Mouse (Mus musculus) intestine, embryonic 14.5 days (tissue): ENCODE data around the gene Tex2. TPM values are rescaled to one million over a fixed set of nuclear protein-coding genes. Genes with fewer than 3 reads are reported as not detected.
"Not testable (repeated sequence)": the region's sequence is repeated elsewhere in the genome, so short reads cannot be mapped to it uniquely, and the experiment has no call there.

ENCODE experiments used
- ATAC-seq: fragments of 200-750 bp; cut with Nextera tagmentation; replicated peaks from 2 replicates; pipeline ENCODE4 v1.8.0; 2017; ENCODE audit warnings: low read depth, moderate number of reproducible peaks, moderate TSS enrichment, moderate library complexity; ENCODE audit not compliant: low FRiP score, low TSS enrichment
- DNase-seq: peaks from one replicate; pipeline ENCODE4 v3.0.0-alpha.2; 2018; ENCODE audit warnings: low spot score
- H3K27ac ChIP-seq: fragments of 300-500 bp; sonication (generic); 2 replicates; pipeline ENCODE4 v1.5.1; 2014; ENCODE audit warnings: low read depth, mild to moderate bottlenecking, control low read depth
- H3K27me3 ChIP-seq: fragments of 300-500 bp; sonication (generic); replicated peaks from 2 replicates; pipeline ENCODE4 v1.6.1; 2014; ENCODE audit warnings: low read length, control low read depth; ENCODE audit not compliant: control insufficient read depth, insufficient read depth
- H3K36me3 ChIP-seq: fragments of 300-500 bp; sonication (generic); 2 replicates; pipeline ENCODE4 v1.6.1; 2014; ENCODE audit warnings: low read length, control low read depth; ENCODE audit not compliant: control insufficient read depth, insufficient read depth
- H3K4me1 ChIP-seq: fragments of 300-500 bp; sonication (generic); replicated peaks from 2 replicates; pipeline ENCODE4 v1.6.1; 2014; ENCODE audit warnings: low read length, control low read depth, mixed read lengths; ENCODE audit not compliant: control insufficient read depth, insufficient read depth
- H3K4me2 ChIP-seq: fragments of 300-500 bp; sonication (generic); 2 replicates; pipeline ENCODE4 v1.6.1; 2014; ENCODE audit warnings: low read length
- H3K4me3 ChIP-seq: fragments of 300-500 bp; sonication (generic); 2 replicates; pipeline ENCODE4 v1.5.1; 2014; ENCODE audit warnings: low read depth, low read length, control low read depth, mixed read lengths
- H3K9ac ChIP-seq: fragments of 300-500 bp; sonication (generic); 2 replicates; pipeline ENCODE4 v1.6.1; 2014; ENCODE audit warnings: mild to moderate bottlenecking, low read length
- H3K9me3 ChIP-seq: fragments of 300-500 bp; sonication (generic); 2 replicates; pipeline ENCODE4 v1.6.1; 2016; ENCODE audit warnings: low read length, control low read depth; ENCODE audit not compliant: control insufficient read depth
- WGBS: fragments of 180-500 bp; shearing (Covaris S2); extraction: QIAGEN DNeasy Blood & Tissue Kit; methylation state at CpG from one replicate; pipeline ENCODE4 v1.1.7; 2014; 5-methylcytosine and 5-hydroxymethylcytosine counted together
- polyA plus RNA-seq: library from polyadenylated mRNA; unstranded; fragments of >200 nt; fragmentation: Nextera tagmentation; extraction: Ambion mirVana; gene quantifications from 2 replicates; pipeline ENCODE4 v1.2.1, GENCODE M21; 2014

Gene Tex2
- polyA plus RNA-seq, 1 experiment from 2014 or later = 11.6 TPM

DNA sequence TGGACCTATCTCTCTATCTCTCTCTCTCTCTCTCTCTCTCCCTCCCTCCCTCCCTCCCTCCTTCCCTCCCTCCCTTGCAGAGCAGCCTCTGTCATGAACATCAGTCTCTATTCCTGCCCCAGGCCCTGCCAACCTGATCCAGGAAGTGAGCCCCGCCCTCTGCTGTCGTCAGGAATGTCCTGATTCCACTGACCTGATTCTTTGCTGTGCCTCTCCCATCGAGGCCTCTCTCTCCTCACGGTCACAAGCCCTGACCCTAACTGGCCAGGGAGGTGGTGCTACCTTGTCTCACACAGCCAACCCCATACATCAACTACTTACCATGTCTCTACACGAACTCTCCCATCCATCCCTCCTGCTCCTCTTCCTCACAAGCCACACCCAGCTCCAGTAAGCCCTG is 33.3 kb downstream of the Tex2 start:
- Histone ChIP-seq H3K27ac (no peak overlapping the region), H3K27me3 (no peaks in the 10 kb centered on the region), H3K4me2 (no peak overlapping the region), H3K36me3 (no peaks in the 10 kb centered on the region), H3K9ac (no peak overlapping the region), H3K9me3 (no peaks in the 10 kb centered on the region), H3K4me1 (no peaks in the 10 kb centered on the region), H3K4me3 (no peak overlapping the region)
- ATAC-seq = no peak
- no peak for DNase-seq
- WGBS = 44% methylated on average over 5 of the region's 5 CpGs

DNA sequence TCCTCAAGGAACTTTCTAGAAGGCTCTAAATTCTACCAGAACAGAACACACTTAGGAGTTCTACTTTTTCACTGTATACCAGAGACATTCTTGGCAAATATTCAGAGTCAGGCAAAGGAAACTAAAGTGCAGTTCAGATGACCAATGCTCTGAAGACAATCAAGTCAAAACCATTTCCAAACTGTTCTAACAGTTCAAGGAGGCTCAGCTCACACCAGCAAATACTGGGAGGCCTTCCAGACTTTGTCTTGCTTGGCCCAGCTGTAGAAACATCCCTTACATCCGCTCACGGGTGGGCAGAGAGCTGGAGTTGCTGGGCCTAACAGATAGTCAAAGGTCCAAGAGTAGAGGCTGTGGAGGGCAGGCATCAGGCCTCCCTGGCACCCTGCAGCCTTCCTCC is 34.1 kb downstream of the Tex2 start:
- WGBS = 92% methylated on average over 2 of the region's 2 CpGs
- no peak for ATAC-seq
- no peak for DNase-seq

DNA sequence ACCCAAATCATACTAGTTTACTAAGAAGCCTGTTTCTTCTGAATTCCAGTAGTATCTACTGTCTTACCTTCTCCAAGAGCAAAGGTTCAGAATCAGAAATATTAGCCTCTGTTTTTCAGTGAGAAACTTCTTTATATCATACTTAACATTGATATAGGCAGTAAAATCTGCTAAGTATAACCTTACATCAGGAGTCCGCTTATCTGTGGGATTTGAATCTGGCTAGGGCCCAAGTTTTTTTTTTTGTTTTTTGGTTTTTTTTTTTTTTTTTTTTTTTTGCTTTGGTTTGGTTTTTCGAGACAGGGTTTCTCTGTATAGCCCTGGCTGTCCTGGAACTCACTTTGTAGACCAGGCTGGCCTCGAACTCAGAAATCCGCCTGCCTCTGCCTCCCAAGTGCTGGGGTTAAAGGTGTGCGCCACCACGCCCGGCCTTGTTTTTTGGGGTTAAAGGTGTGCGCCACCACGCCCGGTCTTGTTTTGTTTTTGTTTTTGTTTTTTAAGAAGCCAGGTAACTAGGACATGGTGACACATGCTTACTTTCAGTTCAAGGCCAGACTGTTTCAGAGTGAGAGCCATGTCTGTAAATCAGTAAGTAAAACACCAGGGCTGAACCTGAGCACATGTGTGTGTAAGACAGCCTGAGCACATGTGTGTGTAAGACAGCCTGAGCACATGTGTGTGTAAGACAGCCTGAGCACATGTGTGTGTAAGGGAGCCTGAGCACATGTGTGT is 35.4 kb downstream of the Tex2 start:
- H3K27me3 ChIP-seq, H3K9ac ChIP-seq, DNase-seq, ATAC-seq, H3K4me2 ChIP-seq, H3K4me3 ChIP-seq, H3K4me1 ChIP-seq, H3K36me3 ChIP-seq, H3K9me3 ChIP-seq, H3K27ac ChIP-seq: not testable (repeated sequence)
- 97% methylated on average over 9 of the region's 10 CpGs for WGBS

More for the DNA sequence above, 34.1 kb downstream of the Tex2 start:
- Histone ChIP-seq H3K4me1 (no peaks in the 10 kb centered on the region), H3K36me3 (no peaks in the 10 kb centered on the region), H3K27me3 (no peaks in the 10 kb centered on the region), H3K9me3 (no peaks in the 10 kb centered on the region), H3K9ac (no peak overlapping the region), H3K4me3 (no peak overlapping the region), H3K4me2 (no peak overlapping the region), H3K27ac (no peak overlapping the region)

DNA sequence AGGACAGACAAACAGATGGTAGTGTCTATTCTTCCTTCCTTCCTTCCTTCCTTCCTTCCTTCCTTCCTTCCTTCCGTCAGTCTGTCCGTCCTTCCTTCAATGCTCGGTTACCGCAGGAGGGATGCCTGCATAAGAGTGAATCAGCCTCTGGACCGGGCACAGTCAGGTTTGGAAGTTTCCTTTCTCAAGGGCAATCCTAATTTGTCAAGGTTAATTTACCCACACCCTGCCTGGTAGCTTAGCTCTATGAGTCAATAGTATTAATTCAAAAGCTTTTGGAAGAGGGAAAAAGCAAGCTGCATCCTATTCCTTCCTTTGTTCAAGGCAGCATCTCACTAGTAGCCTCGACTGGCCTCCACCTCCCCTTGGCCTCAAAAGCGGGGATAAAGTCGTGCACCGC is 38.8 kb downstream of the Tex2 start:
- Histone ChIP-seq H3K27ac (no peak overlapping the region), H3K4me1 (peaks cover 15% of the 10 kb centered on the region), H3K9me3 (no peaks in the 10 kb centered on the region), H3K36me3 (no peaks in the 10 kb centered on the region), H3K9ac (no peak overlapping the region), H3K4me2 (no peak overlapping the region), H3K4me3 (no peak overlapping the region), H3K27me3 (no peaks in the 10 kb centered on the region)
- ATAC-seq (no peak), DNase-seq (no peak)
- 83% methylated on average over 9 of the region's 9 CpGs for WGBS

DNA sequence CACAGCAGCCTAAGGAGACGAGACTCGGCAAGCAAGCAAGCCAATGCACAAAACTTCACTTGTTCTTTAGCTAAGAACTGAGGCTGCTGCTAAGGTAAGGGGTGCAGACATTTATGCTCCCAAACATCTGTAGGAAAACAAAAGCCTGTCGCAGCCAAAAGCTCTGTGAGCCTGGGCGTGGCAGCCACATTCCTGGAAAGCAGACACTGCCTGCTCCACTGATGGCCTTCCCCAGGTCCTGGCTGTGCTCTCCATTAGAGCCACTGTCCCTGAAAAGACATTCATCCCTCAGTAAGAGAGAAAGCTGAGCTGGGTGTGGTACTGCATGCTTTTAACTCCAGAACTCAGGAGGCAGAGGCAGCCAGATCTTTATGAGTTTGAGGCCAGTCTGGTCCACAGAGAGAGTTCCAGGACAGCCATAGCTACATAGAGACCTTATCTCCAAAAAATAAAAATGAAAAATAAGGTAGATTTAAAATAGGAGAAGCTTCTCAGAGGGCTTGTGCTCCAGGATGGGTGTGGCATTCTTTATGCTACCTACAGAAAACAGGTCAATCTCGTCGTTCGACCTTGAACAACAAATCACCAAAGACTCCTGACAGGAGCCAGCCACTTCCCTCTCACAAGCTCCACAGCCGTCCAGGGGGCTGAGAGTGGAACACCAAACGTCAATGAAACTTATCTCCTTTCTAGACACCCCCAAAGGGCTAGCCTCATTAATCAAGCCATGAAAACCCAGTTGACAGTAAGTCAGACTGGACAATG is 39.6 kb downstream of the Tex2 start:
- peak overlapping the region; percentile 20; the same call in 1 of the 2 replicates for H3K4me2 ChIP-seq
- H3K4me3 ChIP-seq = no peak overlapping the region

DNA sequence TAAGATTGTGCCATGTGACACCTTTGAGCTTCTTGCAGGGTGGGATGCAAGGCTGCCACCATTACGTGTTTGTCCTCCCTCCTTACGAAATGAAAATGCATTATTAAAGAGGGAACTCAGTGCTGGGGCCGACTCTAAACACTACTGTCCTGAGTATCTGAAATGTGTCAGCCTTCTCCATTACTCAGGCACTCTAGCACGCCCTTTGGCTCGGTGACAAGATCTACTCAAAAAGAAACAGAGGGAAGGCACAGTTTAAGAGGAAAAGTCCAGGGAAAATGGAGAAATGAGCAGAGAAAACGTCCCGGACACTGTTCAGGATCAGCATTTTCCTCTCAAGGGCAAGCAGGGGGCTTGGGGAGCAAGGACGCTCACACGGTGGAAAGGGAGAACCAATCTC is 40.3 kb downstream of the Tex2 start:
- Histone ChIP-seq H3K4me2 (peak overlapping the region; percentile 20; the same call in 1 of the 2 replicates), H3K36me3 (no peaks in the 10 kb centered on the region), H3K9ac (no peak overlapping the region), H3K4me3 (no peak overlapping the region), H3K27ac (no peak overlapping the region), H3K27me3 (no peaks in the 10 kb centered on the region), H3K4me1 (peaks cover 15% of the 10 kb centered on the region), H3K9me3 (no peaks in the 10 kb centered on the region)
- DNase-seq = no peak
- no peak for ATAC-seq
- 53% methylated on average over 9 of the region's 9 CpGs for WGBS

More for the DNA sequence above, 39.6 kb downstream of the Tex2 start:
- H3K9me3 ChIP-seq = no peaks in the 10 kb centered on the region
- no peaks in the 10 kb centered on the region for H3K27me3 ChIP-seq
- no peak for DNase-seq
- WGBS = 42% methylated on average over 9 of the region's 9 CpGs
- H3K36me3 ChIP-seq = no peaks in the 10 kb centered on the region
- ATAC-seq = no peak
- H3K4me1 ChIP-seq = peaks cover 15% of the 10 kb centered on the region
- no peak overlapping the region for H3K9ac ChIP-seq
- H3K27ac ChIP-seq = no peak overlapping the region

DNA sequence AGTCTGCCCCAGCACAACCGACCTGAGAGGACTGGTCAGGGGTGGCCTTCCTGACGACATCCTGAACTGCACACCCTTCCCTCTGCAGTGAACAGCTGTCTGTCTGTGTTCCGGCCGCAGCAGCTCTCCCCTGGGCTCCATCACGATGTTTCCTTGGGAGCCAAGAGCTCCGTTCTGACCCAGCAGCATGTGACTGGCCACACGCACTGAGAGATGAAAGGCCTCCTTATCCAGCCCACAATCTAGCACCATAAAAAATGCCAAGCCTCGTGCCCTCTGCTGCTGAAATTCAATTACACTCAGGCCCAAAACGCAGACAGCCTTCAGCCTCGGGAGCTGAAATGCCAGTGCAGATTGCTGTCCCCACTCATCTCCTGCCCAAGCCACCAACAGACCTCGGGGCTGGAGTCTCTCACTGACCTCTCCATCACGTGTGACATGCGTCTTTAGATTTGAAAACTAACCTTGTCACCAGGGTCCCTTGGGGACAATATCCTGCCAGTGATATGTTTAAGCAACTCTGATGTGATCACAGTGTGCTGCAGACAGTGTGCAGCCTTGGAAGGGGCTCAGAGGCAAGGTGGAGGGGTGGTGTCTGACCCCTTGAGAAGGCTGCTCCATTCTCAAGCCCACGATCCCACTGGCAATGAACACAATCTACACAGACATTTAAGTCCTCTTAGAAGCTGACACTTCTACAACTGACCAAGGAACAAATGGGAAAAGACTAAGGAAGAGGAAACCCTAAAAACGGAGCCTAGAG is 41.0 kb downstream of the Tex2 start:
- H3K9ac ChIP-seq = no peak overlapping the region
- no peak overlapping the region for H3K27ac ChIP-seq
- peaks cover 15% of the 10 kb centered on the region for H3K4me1 ChIP-seq
- no peaks in the 10 kb centered on the region for H3K9me3 ChIP-seq
- WGBS = 37% methylated on average over 15 of the region's 15 CpGs
- peaks cover 3% of the 10 kb centered on the region; the same call in 1 of the 2 replicates for H3K36me3 ChIP-seq
- H3K27me3 ChIP-seq = no peaks in the 10 kb centered on the region
- DNase-seq = no peak
- ATAC-seq = 0 out of 2 replicates have a peak, but pooled peaks have one; percentile 19
- H3K4me2 ChIP-seq = no peak overlapping the region
- no peak overlapping the region for H3K4me3 ChIP-seq
